Mouse (Mus musculus): Measurements from ENCODE around the gene Sik2. TPM values are rescaled to one million over a fixed set of nuclear protein-coding genes. Genes with fewer than 3 reads are reported as not detected.

Gene Sik2
- polyA plus RNA-seq, 1 experiment from 2014 or later = 15.1 TPM

GRCm38 (mm10) chr9:50900026-50900920, 108.6 kb downstream of the Sik2 start:
- Histone ChIP-seq H3K4me2 (no peak overlapping the region), H3K27me3 (no peaks in the 10 kb centered on the region), H3K9ac (no peak overlapping the region), H3K9me3 (replicated peaks) (no peaks in the 10 kb centered on the region), H3K36me3 (ENCODE audit: poor library complexity, severe bottlenecking) (peaks cover 41% of the 10 kb centered on the region), H3K27ac (no peak overlapping the region), H3K4me3 (no peak overlapping the region), H3K4me1 (peaks cover 11% of the 10 kb centered on the region)
- peak; percentile 72 for ATAC-seq
- WGBS = 49% methylated on average over 7 of the region's 7 CpGs

GRCm38 (mm10) chr9:50893665-50894064, 115.2 kb downstream of the Sik2 start:
- Histone ChIP-seq H3K9ac (no peak overlapping the region), H3K27me3 (no peaks in the 10 kb centered on the region), H3K4me2 (no peak overlapping the region), H3K27ac (no peak overlapping the region), H3K4me1 (no peaks in the 10 kb centered on the region), H3K4me3 (no peak overlapping the region), H3K9me3 (replicated peaks) (no peaks in the 10 kb centered on the region), H3K36me3 (ENCODE audit: poor library complexity, severe bottlenecking) (peaks cover 67% of the 10 kb centered on the region)
- WGBS = 86% methylated on average over 4 of the region's 4 CpGs
- ATAC-seq = no peak

DNA sequence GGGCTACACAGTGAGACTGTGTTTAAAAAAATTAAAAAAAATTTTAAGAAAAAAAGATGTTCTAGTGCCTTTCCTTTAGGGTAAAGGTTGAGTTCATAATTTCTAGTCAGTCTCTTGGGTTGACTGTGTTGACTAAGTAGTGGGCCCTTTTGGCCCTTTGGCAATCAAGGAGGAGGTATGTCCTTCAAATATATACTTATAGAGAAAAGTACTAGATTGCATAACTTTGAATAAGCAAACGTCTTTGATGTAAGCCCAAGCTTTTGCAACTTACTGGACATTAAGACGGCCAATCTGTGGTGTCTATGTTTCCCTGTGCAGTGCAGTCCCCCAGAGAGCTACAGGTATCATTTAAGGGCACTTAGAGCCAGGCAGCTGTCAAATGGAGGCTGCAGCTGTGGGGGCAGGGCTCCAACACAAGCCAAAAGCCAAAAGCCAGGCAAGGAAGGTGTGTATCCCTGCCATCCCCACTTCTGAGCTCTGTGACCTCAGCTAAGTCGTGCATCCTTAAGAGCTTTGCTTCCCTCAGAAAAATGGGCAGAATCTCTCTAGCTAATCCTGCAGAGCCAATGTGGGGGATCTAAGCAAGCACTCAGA, 118.3 kb downstream of the Sik2 start:
- Histone ChIP-seq H3K4me1 (peaks cover 4% of the 10 kb centered on the region; the same call in 1 of the 2 replicates), H3K4me2 (no peak overlapping the region), H3K36me3 (ENCODE audit: poor library complexity, severe bottlenecking) (peaks cover 44% of the 10 kb centered on the region), H3K9ac (no peak overlapping the region), H3K27ac (no peak overlapping the region), H3K27me3 (no peaks in the 10 kb centered on the region), H3K4me3 (no peak overlapping the region), H3K9me3 (replicated peaks) (no peaks in the 10 kb centered on the region)
- ATAC-seq = no peak
- WGBS = 90% methylated on average over 3 of the region's 3 CpGs

GRCm38 (mm10) chr9:50889964-50890363, 118.9 kb downstream of the Sik2 start:
- Histone ChIP-seq H3K27me3 (no peaks in the 10 kb centered on the region), H3K4me3 (no peak overlapping the region), H3K4me1 (peaks cover 10% of the 10 kb centered on the region), H3K9ac (no peak overlapping the region), H3K4me2 (no peak overlapping the region), H3K27ac (no peak overlapping the region), H3K36me3 (ENCODE audit: poor library complexity, severe bottlenecking) (peaks cover 43% of the 10 kb centered on the region), H3K9me3 (replicated peaks) (no peaks in the 10 kb centered on the region)
- WGBS = 84% methylated on average over 4 of the region's 4 CpGs
- ATAC-seq = no peak

GRCm38 (mm10) chr9:50889211-50889610, 119.7 kb downstream of the Sik2 start:
- Histone ChIP-seq H3K4me1 (peaks cover 16% of the 10 kb centered on the region), H3K27ac (no peak overlapping the region), H3K9me3 (replicated peaks) (no peaks in the 10 kb centered on the region), H3K9ac (no peak overlapping the region), H3K27me3 (no peaks in the 10 kb centered on the region), H3K4me2 (no peak overlapping the region), H3K36me3 (ENCODE audit: poor library complexity, severe bottlenecking) (peaks cover 41% of the 10 kb centered on the region), H3K4me3 (no peak overlapping the region)
- no peak for ATAC-seq
- 65% methylated on average over 6 of the region's 6 CpGs for WGBS

DNA sequence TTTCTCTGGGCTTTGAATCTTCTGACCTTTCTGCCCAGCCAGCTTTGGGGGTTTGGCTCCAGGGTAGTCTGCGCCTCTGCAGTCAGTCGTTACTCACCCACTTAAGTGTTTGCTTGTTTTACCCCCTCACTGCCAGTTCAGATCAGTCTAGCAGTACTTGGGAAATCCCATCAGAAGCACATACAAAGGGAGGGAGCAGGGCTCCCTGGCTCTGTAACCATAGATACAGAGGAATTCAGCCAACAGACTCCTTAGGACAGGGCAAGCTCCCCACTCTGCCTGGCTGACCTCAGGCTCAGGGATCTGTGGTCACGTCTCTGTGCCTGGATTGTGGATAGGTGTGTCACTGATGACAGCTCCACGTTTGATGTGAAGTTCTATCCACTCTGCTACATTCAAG, 121.5 kb downstream of the Sik2 start:
- H3K9ac ChIP-seq = no peak overlapping the region
- H3K36me3 ChIP-seq (ENCODE audit: poor library complexity, severe bottlenecking) = peaks cover 39% of the 10 kb centered on the region
- H3K9me3 ChIP-seq (replicated peaks) = no peaks in the 10 kb centered on the region
- no peak overlapping the region for H3K4me3 ChIP-seq
- H3K4me1 ChIP-seq = peaks cover 16% of the 10 kb centered on the region
- H3K27ac ChIP-seq = no peak overlapping the region
- no peaks in the 10 kb centered on the region for H3K27me3 ChIP-seq
- no peak for ATAC-seq
- no peak overlapping the region for H3K4me2 ChIP-seq
- WGBS = 38% methylated on average over 4 of the region's 4 CpGs

GRCm38 (mm10) chr9:50886870-50887269, 122.0 kb downstream of the Sik2 start:
- Histone ChIP-seq H3K4me2 (no peak overlapping the region), H3K36me3 (ENCODE audit: poor library complexity, severe bottlenecking) (peaks cover 42% of the 10 kb centered on the region), H3K4me1 (peaks cover 16% of the 10 kb centered on the region), H3K9me3 (replicated peaks) (no peaks in the 10 kb centered on the region), H3K27ac (no peak overlapping the region), H3K27me3 (no peaks in the 10 kb centered on the region), H3K4me3 (no peak overlapping the region), H3K9ac (no peak overlapping the region)
- 94% methylated on average over 1 of the region's 1 CpGs for WGBS
- ATAC-seq = no peak

- H3K9me3 ChIP-seq (replicated peaks) = no peaks in the 10 kb centered on the region
- no peak overlapping the region for H3K27ac ChIP-seq
- WGBS = 83% methylated on average over 1 of the region's 1 CpGs
- ATAC-seq = no peak
- H3K4me3 ChIP-seq = no peak overlapping the region
- H3K9ac ChIP-seq = no peak overlapping the region
- peaks cover 44% of the 10 kb centered on the region for H3K36me3 ChIP-seq (ENCODE audit: poor library complexity, severe bottlenecking)
- peaks cover 16% of the 10 kb centered on the region for H3K4me1 ChIP-seq
- H3K27me3 ChIP-seq = no peaks in the 10 kb centered on the region
- no peak overlapping the region for H3K4me2 ChIP-seq
These were observed 123.3 kb downstream of the Sik2 start for GRCm38 (mm10) chr9:50885600-50885987.

- H3K4me3 ChIP-seq = no peak overlapping the region
- no peaks in the 10 kb centered on the region for H3K27me3 ChIP-seq
- no peak overlapping the region for H3K9ac ChIP-seq
- ATAC-seq = 0 out of 2 replicates have a peak, but pooled peaks have one; percentile 37
- no peak overlapping the region for H3K4me2 ChIP-seq
- H3K4me1 ChIP-seq = peaks cover 16% of the 10 kb centered on the region
- no peaks in the 10 kb centered on the region for H3K9me3 ChIP-seq (replicated peaks)
- WGBS = 71% methylated on average over 10 of the region's 10 CpGs
- H3K27ac ChIP-seq = no peak overlapping the region
- peaks cover 49% of the 10 kb centered on the region for H3K36me3 ChIP-seq (ENCODE audit: poor library complexity, severe bottlenecking)
These were observed 123.9 kb downstream of the Sik2 start for GRCm38 (mm10) chr9:50884741-50885599.

DNA sequence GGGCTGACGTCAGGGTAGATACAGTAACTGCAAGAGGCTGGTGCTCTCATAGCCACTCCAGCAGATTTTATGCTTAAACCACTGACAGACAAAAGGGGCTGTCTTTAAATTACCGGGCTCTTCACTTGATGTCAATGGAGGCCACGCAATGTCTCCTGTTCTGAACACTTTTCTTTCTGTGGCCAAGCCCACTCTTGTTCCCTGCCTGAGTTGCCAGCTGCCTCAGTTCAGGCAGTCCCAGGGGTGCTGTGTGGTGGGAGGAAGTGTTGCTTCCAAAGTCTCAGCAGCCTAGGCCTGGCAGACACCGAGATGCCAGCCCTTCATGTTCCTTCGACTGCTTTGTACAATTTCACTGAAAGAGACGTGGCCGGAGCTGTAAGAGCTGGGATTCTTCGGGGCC, 124.8 kb downstream of the Sik2 start:
- H3K36me3 ChIP-seq (ENCODE audit: poor library complexity, severe bottlenecking) = peaks cover 58% of the 10 kb centered on the region
- H3K4me2 ChIP-seq = no peak overlapping the region
- no peaks in the 10 kb centered on the region for H3K9me3 ChIP-seq (replicated peaks)
- no peak overlapping the region for H3K4me3 ChIP-seq
- no peak overlapping the region for H3K27ac ChIP-seq
- no peaks in the 10 kb centered on the region for H3K27me3 ChIP-seq
- H3K9ac ChIP-seq = no peak overlapping the region
- ATAC-seq = no peak
- peaks cover 16% of the 10 kb centered on the region for H3K4me1 ChIP-seq
- WGBS = 74% methylated on average over 8 of the region's 8 CpGs

DNA sequence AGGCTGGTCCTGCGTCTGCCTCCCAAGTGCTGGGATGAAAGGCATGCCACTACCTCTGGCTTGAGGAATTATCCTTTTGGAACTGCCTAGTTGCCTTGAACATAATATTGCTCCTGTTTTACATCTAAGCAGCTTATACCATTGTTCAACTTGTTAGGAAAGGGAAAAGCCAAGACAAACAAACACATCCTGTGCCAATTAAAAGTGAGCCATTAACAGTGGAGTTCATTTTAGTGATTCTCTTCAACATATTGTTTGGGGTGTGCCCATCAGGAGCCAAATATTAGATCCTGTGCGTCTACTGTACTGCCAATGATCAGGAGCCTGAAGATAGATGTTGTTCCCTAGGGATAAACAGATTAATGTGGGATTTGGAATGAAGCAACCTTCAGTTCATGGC, 126.7 kb downstream of the Sik2 start:
- no peak overlapping the region for H3K27ac ChIP-seq
- H3K36me3 ChIP-seq (ENCODE audit: poor library complexity, severe bottlenecking) = peaks cover 77% of the 10 kb centered on the region
- no peaks in the 10 kb centered on the region for H3K9me3 ChIP-seq (replicated peaks)
- H3K4me1 ChIP-seq = peaks cover 13% of the 10 kb centered on the region
- no peak overlapping the region for H3K9ac ChIP-seq
- 81% methylated on average over 2 of the region's 2 CpGs for WGBS
- H3K4me3 ChIP-seq = no peak overlapping the region
- no peak for ATAC-seq
- no peaks in the 10 kb centered on the region for H3K27me3 ChIP-seq
- H3K4me2 ChIP-seq = no peak overlapping the region

- 87% methylated on average over 3 of the region's 3 CpGs for WGBS
- Histone ChIP-seq H3K27me3 (no peaks in the 10 kb centered on the region), H3K9me3 (replicated peaks) (no peaks in the 10 kb centered on the region), H3K27ac (no peak overlapping the region), H3K9ac (no peak overlapping the region), H3K4me3 (no peak overlapping the region), H3K36me3 (ENCODE audit: poor library complexity, severe bottlenecking) (peaks cover 95% of the 10 kb centered on the region), H3K4me1 (no peaks in the 10 kb centered on the region), H3K4me2 (no peak overlapping the region)
- no peak for ATAC-seq
These were observed 131.4 kb downstream of the Sik2 start for GRCm38 (mm10) chr9:50877431-50877830.
